8 mouse cellular contexts compared by ENCODE assay signal in the genomic region with DNA sequence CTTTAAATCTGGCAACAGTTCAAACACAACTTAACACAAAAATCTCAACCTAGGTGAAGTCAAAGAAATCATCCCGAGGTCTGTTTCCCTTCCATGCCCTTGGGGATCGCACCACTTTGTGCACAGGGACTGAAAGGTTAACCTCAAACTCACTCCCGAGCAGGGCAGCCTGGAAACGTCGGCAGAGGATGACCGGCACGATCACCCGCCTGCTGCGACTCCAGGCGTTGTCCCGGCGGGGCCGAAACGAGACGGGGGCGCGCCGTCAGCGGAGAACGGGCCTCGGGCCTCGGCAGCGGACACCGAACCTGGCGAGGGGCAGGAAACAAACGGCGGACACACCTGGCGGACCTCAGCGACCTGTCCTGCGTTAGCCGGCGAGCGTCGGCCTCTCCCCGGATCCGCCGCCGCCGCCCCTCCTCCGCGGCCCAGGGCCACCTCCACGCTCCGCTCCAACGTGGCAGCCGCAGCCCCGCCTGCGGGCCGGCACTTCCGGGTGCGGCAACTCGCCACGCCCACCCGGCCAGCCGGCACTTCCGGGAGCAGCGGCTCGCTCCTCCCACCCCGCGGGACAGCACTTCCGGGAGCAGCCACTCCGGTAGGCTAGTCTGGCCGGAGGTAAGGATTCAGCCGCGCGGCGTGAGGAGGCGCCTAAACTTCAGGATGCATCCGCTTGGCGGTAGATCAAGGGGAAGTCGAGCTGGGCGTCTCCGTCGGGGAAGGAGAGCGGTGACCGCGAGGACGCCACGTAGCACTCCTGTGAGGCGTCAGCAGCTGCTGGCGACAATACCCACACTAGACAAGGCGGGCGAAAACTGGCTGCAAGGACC. TPM values are rescaled to one million over a fixed set of nuclear protein-coding genes. Genes with fewer than 3 reads are reported as not detected.
DNase-seq lines count a peak whose midpoint lies in the region; ATAC-seq lines count a peak whose summit lies in the region.

A gene (minus strand): TSS at position 474 of the 830 bp plus-strand sequence.

- peak within 1 kb of the TSS; percentile 91 for H3K4me3 ChIP-seq in hindbrain, embryonic 11.5 days (ENCODE audit: low read depth, low read length)

- peaks cover 2% of the 10 kb centered on the region; the same call in 1 of the 2 replicates for H3K4me1 ChIP-seq in hindbrain, embryonic 11.5 days (replicated peaks; ENCODE audit: control insufficient read depth, insufficient read depth, low read length)

- peak; percentile 97 for ATAC-seq in hindbrain, embryonic 11.5 days (ENCODE audit: low FRiP score)

- H3K9ac ChIP-seq in hindbrain, embryonic 11.5 days (ENCODE audit: low read depth, low read length): peak within 1 kb of the TSS; percentile 83

- no peaks in the 10 kb centered on the region for H3K27me3 ChIP-seq in hindbrain, embryonic 11.5 days (ENCODE audit: control insufficient read depth, insufficient read depth, low read length)

- peak within 1 kb of the TSS; percentile 83 for H3K27ac ChIP-seq in hindbrain, embryonic 11.5 days (ENCODE audit: low read depth, low read length)

- DNase-seq in MN1 (ENCODE audit: low spot score): peak; percentile 97
- DNase-seq in cerebellum, adult 9-10 months: peak; percentile 96
- DNase-seq in frontal cortex, adult 2 months (ENCODE audit: extremely low spot score in 1 of 2, low spot score in 1 of 2): peak; percentile 95 to 97
- DNase-seq in hindbrain, embryonic 11.5 days (ENCODE audit: low spot score): peak; percentile 97
- peak; percentile 94 to 97 for DNase-seq in layer of hippocampus, postnatal 10 days (ENCODE audit: low spot score in 2 of 2)
- peak; percentile 98 for DNase-seq in lung, postnatal 10 days
- DNase-seq in ovary, postnatal 36 days (ENCODE audit: low spot score): peak; percentile 99
- peak; percentile 98 for DNase-seq in thymus, postnatal 25 days

- H3K4me2 ChIP-seq in hindbrain, embryonic 11.5 days (replicated peaks; ENCODE audit: low read depth, low read length): peak within 1 kb of the TSS; percentile 74

- 0 out of 2 replicates have a peak, but pooled peaks cover 2% of the 10 kb centered on the region for H3K36me3 ChIP-seq in hindbrain, embryonic 11.5 days (ENCODE audit: control insufficient read depth, insufficient read depth, low read length)

- WGBS in hindbrain, embryonic 11.5 days: under 1% methylated on average over 74 of the region's 82 CpGs

- H3K9me3 ChIP-seq in hindbrain, embryonic 11.5 days (ENCODE audit: control insufficient read depth, low read length): no peaks in the 10 kb centered on the region

RNA-seq across cellular contexts. Expression of the gene that starts here (rescaled TPM):
- polyA plus RNA-seq in frontal cortex, adult 2 months (2012; rRNA removed): 123 and 126 TPM in 2 replicates
- polyA plus RNA-seq in hindbrain, embryonic 11.5 days (2014; fragmentation: Nextera tagmentation; extraction: Ambion mirVana): 103 and 107 TPM in 2 replicates
- 100 to 1,000 TPM in 1 of 2 experiments, 10 to 100 TPM in 1; 90.3 to 103 TPM for total RNA-seq in layer of hippocampus, postnatal 10 days (2021)

Comparison
In these comparisons a context has a peak if more than half of its experiments do, and no peak if none do; other contexts are left out.
1. Peak in every context shown above with its lines: DNase-seq, ATAC-seq, H3K4me3 ChIP-seq and H3K27ac ChIP-seq.